Comparison of ENCODE assay signal across 15 mouse cellular contexts in genomic region chr1:153152594-153152993, GRCm38 (mm10). TPM values are rescaled to one million over a fixed set of nuclear protein-coding genes. Genes with fewer than 3 reads are reported as not detected.
A peak's percentile ranks its signal among the peaks of the same experiment; 100 is the strongest.
DNase-seq lines count a peak whose midpoint lies in the region; ATAC-seq and TF ChIP-seq lines count a peak whose summit lies in the region.
"Had no signal": no experiment of that assay in that cellular context is flagged by ENCODE, and none has a peak within 500 bp of the region (broad histone marks: within the 10 kb centered on the region; RNA-seq: fewer than 3 reads in every experiment).

No protein-coding gene starts in this region.

- ATAC-seq in forebrain, embryonic 14.5 days = no peak
- no peak for ATAC-seq in forebrain, embryonic 12.5 days (ENCODE audit: low FRiP score)
- peak; percentile 18; the same call in 1 of the 2 replicates for ATAC-seq in intestine, embryonic 16.5 days
- ATAC-seq in intestine, postnatal 0 days = no peak
- no peak for ATAC-seq in lung, postnatal 0 days
- ATAC-seq in CD4-positive, CD25-positive, alpha-beta regulatory T cell, adult 4 months = no peak
- ATAC-seq: forebrain, embryonic 16.5 days; midbrain, embryonic 16.5 days had no signal

- TF ChIP-seq POLR2A in brain, embryonic 14.5 days (IDR thresholded peaks at IDR 0.05; ENCODE audit: borderline replicate concordance, extremely low read depth, insufficient read depth, insufficient read length, poor library complexity, severe bottlenecking) = no peak

- no peak overlapping the region for H3K27ac ChIP-seq in forebrain, embryonic 14.5 days (ENCODE audit: low read depth, low read length)
- no peak overlapping the region for H3K27ac ChIP-seq in forebrain, embryonic 12.5 days
- no peak overlapping the region for H3K27ac ChIP-seq in intestine, embryonic 16.5 days (ENCODE audit: low read length)
- no peak overlapping the region for H3K27ac ChIP-seq in intestine, postnatal 0 days (ENCODE audit: low read depth, low read length)
- no peak overlapping the region for H3K27ac ChIP-seq in lung, postnatal 0 days (ENCODE audit: low read length)
- H3K27ac ChIP-seq: gastrocnemius, adult 2 months; liver, embryonic 14.5 days had no signal

- no peak overlapping the region for H3K9ac ChIP-seq in forebrain, embryonic 14.5 days (ENCODE audit: low read length)
- no peak overlapping the region for H3K9ac ChIP-seq in forebrain, embryonic 12.5 days
- H3K9ac ChIP-seq in intestine, embryonic 16.5 days (ENCODE audit: low read depth, low read length) = no peak overlapping the region
- H3K9ac ChIP-seq in intestine, postnatal 0 days (ENCODE audit: low read depth, low read length) = no peak overlapping the region
- no peak overlapping the region for H3K9ac ChIP-seq in lung, postnatal 0 days (replicated peaks; ENCODE audit: low read depth)
- H3K9ac ChIP-seq: liver, embryonic 14.5 days had no signal

- peaks cover 2% of the 10 kb centered on the region; the same call in 1 of the 2 replicates for H3K4me1 ChIP-seq in forebrain, embryonic 14.5 days (ENCODE audit: control insufficient read depth, insufficient read depth, low read length)
- H3K4me1 ChIP-seq in forebrain, embryonic 12.5 days = peaks cover 8% of the 10 kb centered on the region
- 0 out of 2 replicates have a peak, but pooled peaks cover 4% of the 10 kb centered on the region for H3K4me1 ChIP-seq in intestine, embryonic 16.5 days (ENCODE audit: control insufficient read depth, insufficient read depth, low read length)
- no peaks in the 10 kb centered on the region for H3K4me1 ChIP-seq in intestine, postnatal 0 days (replicated peaks; ENCODE audit: control insufficient read depth, insufficient read depth, low read length)
- no peaks in the 10 kb centered on the region; the same call in 1 of the 2 replicates for H3K4me1 ChIP-seq in lung, postnatal 0 days (ENCODE audit: insufficient read depth, low read depth, low read length)

- WGBS in forebrain, embryonic 14.5 days = 59% methylated on average over 7 of the region's 7 CpGs
- 82% methylated on average over 7 of the region's 7 CpGs for WGBS in forebrain, embryonic 12.5 days
- WGBS in intestine, embryonic 16.5 days = 80% methylated on average over 7 of the region's 7 CpGs
- 71% methylated on average over 7 of the region's 7 CpGs for WGBS in intestine, postnatal 0 days
- 64% methylated on average over 7 of the region's 7 CpGs for WGBS in lung, postnatal 0 days

- peak; percentile 38 for DNase-seq in forebrain, embryonic 14.5 days (ENCODE audit: low spot score)
- peak; percentile 39 for DNase-seq in lung, postnatal 0 days (ENCODE audit: low spot score)
- DNase-seq in lung, adult 18-20 months = no peak
- peak; percentile 56 for DNase-seq in brain, embryonic 14.5 days (ENCODE audit: low read depth)
- DNase-seq: gastrocnemius, adult 2 months; heart, postnatal 4 days; layer of hippocampus, adult 9-11 months; right cerebral cortex, postnatal 4 days had no signal

- no peak overlapping the region for H3K4me3 ChIP-seq in forebrain, embryonic 14.5 days (ENCODE audit: low read depth, low read length)
- H3K4me3 ChIP-seq in forebrain, embryonic 12.5 days (replicated peaks) = no peak overlapping the region
- no peak overlapping the region for H3K4me3 ChIP-seq in intestine, embryonic 16.5 days (ENCODE audit: low read length)
- no peak overlapping the region for H3K4me3 ChIP-seq in intestine, postnatal 0 days (ENCODE audit: low read depth, low read length)
- H3K4me3 ChIP-seq in lung, postnatal 0 days (ENCODE audit: low read depth, low read length) = no peak overlapping the region
- H3K4me3 ChIP-seq: gastrocnemius, adult 2 months had no signal

- no peak overlapping the region for H3K4me2 ChIP-seq in forebrain, embryonic 14.5 days (ENCODE audit: low read length)
- no peak overlapping the region for H3K4me2 ChIP-seq in forebrain, embryonic 12.5 days
- H3K4me2 ChIP-seq in intestine, embryonic 16.5 days (ENCODE audit: low read depth, low read length) = no peak overlapping the region
- no peak overlapping the region for H3K4me2 ChIP-seq in intestine, postnatal 0 days (replicated peaks; ENCODE audit: low read depth)
- no peak overlapping the region for H3K4me2 ChIP-seq in lung, postnatal 0 days (replicated peaks; ENCODE audit: low read depth, low read length)

- TF ChIP-seq EP300 in lung, postnatal 0 days (IDR thresholded peaks at IDR 0.05) = no peak

- no peaks in the 10 kb centered on the region for H3K36me3 ChIP-seq in forebrain, embryonic 14.5 days (ENCODE audit: control insufficient read depth, insufficient read depth, low read length)
- no peaks in the 10 kb centered on the region for H3K36me3 ChIP-seq in forebrain, embryonic 12.5 days (replicated peaks)
- H3K36me3 ChIP-seq in intestine, embryonic 16.5 days (ENCODE audit: control insufficient read depth, insufficient read depth, low read length) = no peaks in the 10 kb centered on the region; the same call in 1 of the 2 replicates
- no peaks in the 10 kb centered on the region for H3K36me3 ChIP-seq in intestine, postnatal 0 days (ENCODE audit: control insufficient read depth, insufficient read depth)
- no peaks in the 10 kb centered on the region for H3K36me3 ChIP-seq in lung, postnatal 0 days (ENCODE audit: insufficient read depth, low read length)

- no peaks in the 10 kb centered on the region for H3K27me3 ChIP-seq in forebrain, embryonic 14.5 days (replicated peaks; ENCODE audit: control insufficient read depth, insufficient read depth, low read length)
- no peaks in the 10 kb centered on the region for H3K27me3 ChIP-seq in forebrain, embryonic 12.5 days
- H3K27me3 ChIP-seq in intestine, embryonic 16.5 days (replicated peaks; ENCODE audit: control insufficient read depth, insufficient read depth, low read length) = no peaks in the 10 kb centered on the region
- H3K27me3 ChIP-seq in intestine, postnatal 0 days (replicated peaks; ENCODE audit: control insufficient read depth, insufficient read depth, low read length) = no peaks in the 10 kb centered on the region
- no peaks in the 10 kb centered on the region for H3K27me3 ChIP-seq in lung, postnatal 0 days (replicated peaks; ENCODE audit: insufficient read depth, low read length)

- no peak for TF ChIP-seq CTCF in intestine, postnatal 0 days (IDR thresholded peaks at IDR 0.05; ENCODE audit: low read depth)
- no peak for TF ChIP-seq CTCF in lung, postnatal 0 days (IDR thresholded peaks at IDR 0.05)
- TF ChIP-seq CTCF in brain, embryonic 14.5 days (IDR thresholded peaks at IDR 0.05; ENCODE audit: borderline replicate concordance, extremely low read depth, insufficient read depth, insufficient read length) = no peak

- no peaks in the 10 kb centered on the region for H3K9me3 ChIP-seq in forebrain, embryonic 14.5 days (replicated peaks; ENCODE audit: control insufficient read depth, low read length)
- no peaks in the 10 kb centered on the region for H3K9me3 ChIP-seq in forebrain, embryonic 12.5 days
- no peaks in the 10 kb centered on the region for H3K9me3 ChIP-seq in intestine, embryonic 16.5 days (ENCODE audit: control insufficient read depth, low read length)
- H3K9me3 ChIP-seq in intestine, postnatal 0 days (ENCODE audit: control insufficient read depth) = no peaks in the 10 kb centered on the region
- no peaks in the 10 kb centered on the region for H3K9me3 ChIP-seq in lung, postnatal 0 days (ENCODE audit: low read length)

RNA-seq across cellular contexts. Expression of gene Lamc2, which starts 33.7 kb away (rescaled TPM):
- polyA plus RNA-seq in forebrain, embryonic 14.5 days (2014; fragmentation: Nextera tagmentation; extraction: Ambion mirVana) = 0.70 and 1.1 TPM in 2 replicates
- 0.47 and 0.94 TPM in 2 replicates for polyA plus RNA-seq in forebrain, embryonic 12.5 days (2016; fragmentation: Nextera tagmentation; extraction: Ambion mirVana)
- 6.0 and 6.6 TPM in 2 replicates for polyA plus RNA-seq in intestine, embryonic 16.5 days (2015; fragmentation: Nextera tagmentation; extraction: Ambion mirVana)
- polyA plus RNA-seq in intestine, postnatal 0 days (2015; fragmentation: Nextera tagmentation; extraction: Ambion mirVana) = 3.3 and 3.6 TPM in 2 replicates
- 62.9 and 69.0 TPM in 2 replicates for polyA plus RNA-seq in lung, postnatal 0 days (2015; fragmentation: Nextera tagmentation; extraction: Ambion mirVana)
- 1.1 and 2.0 TPM in 2 replicates for polyA plus RNA-seq in brain, embryonic 14.5 days (2012; rRNA removed)
- under 1 TPM; 0.35 to 0.50 TPM for polyA plus RNA-seq in CD4-positive, CD25-positive, alpha-beta regulatory T cell, adult 4 months (2017; shearing (Covaris generic))

Comparison
In these comparisons a context has a peak if more than half of its experiments do, and no peak if none do; other contexts are left out.
1. DNase-seq: peak in forebrain, embryonic 14.5 days (single experiment), lung, postnatal 0 days (single experiment) and brain, embryonic 14.5 days (single experiment); none in lung, adult 18-20 months (0 of 2).